Mouse (Mus musculus) myocyte (in vitro differentiated cells): Measurements from ENCODE around the gene Pex11g.

Experiments used
- POLR2A ChIP-seq: IDR thresholded peaks from one replicate; pipeline ENCODE4 v1.6.1; 2011; ENCODE audit warnings: low read depth, mild to moderate bottlenecking, control low read depth, moderate library complexity; ENCODE audit not compliant: insufficient read length
- TCF12 ChIP-seq: IDR thresholded peaks from one replicate; pipeline ENCODE4 v1.6.1; 2011; ENCODE audit warnings: mild to moderate bottlenecking, control low read depth; ENCODE audit not compliant: poor library complexity, insufficient read depth, severe bottlenecking

- TF ChIP-seq POLR2A, result no peak
- TF ChIP-seq TCF12, result no peak
These were observed 55.6 kb downstream of the Pex11g start for GRCm38 (mm10) chr8:3411901-3412301.
